Mouse (Mus musculus): ENCODE results near the gene Fiz1.

Gene Fiz1

DNA sequence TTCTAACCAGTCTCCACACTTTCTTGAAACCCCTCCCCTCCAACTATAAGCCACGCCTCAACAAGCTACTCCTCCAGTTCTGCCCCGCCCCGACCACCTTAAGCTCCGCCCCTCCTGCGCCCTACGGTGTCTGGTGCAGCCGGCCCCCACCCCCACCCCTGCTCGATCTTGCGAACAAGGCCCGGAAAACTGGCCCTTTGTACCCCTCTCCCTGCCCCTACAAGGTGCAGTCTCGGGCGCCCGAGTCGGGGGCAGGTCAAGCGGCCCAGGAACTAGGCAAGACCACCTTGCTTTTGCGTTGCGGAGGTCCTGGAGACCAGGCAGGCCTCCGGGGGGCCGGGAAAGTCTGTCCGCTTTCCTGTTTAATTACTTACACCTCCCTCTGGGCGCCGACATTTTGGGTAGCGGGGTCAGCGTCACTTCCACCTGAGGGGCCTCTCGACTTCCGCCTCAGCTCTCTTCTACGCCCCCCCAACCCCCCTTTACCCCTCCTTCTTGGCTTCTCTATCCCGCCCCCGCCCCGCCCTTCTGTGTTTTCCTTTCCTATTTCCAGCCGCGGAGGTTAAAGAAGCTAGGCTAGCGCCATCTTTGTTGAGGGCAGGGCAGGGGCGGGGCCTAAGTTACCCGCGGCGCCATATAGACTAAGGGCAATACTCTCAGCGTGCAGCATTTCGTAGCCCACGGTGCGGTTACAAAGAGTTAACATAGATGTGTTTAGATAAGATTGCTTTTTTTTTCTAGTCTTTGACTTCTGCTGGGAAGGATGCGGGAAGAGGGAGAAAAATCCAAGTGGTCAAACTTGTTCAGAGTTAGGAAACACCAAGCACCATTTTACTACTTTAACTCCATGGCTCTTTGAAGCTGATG is at the start of gene Fiz1, which contains the start of gene Zfp524:
Gene Fiz1, minus strand, starts transcription at position 447 of the 867 bp plus-strand sequence.
Gene Zfp524, plus strand, starts transcription at position 165 of the 867 bp plus-strand sequence.
- peak; percentile 95 to 97 for DNase-seq (ENCODE audit: low spot score in 2 of 2)

- no peak for DNase-seq (ENCODE audit: low spot score in 2 of 2)
Measured at GRCm38 (mm10) chr7:5062360-5063001, 48.0 kb upstream of the Fiz1 start.

DNA sequence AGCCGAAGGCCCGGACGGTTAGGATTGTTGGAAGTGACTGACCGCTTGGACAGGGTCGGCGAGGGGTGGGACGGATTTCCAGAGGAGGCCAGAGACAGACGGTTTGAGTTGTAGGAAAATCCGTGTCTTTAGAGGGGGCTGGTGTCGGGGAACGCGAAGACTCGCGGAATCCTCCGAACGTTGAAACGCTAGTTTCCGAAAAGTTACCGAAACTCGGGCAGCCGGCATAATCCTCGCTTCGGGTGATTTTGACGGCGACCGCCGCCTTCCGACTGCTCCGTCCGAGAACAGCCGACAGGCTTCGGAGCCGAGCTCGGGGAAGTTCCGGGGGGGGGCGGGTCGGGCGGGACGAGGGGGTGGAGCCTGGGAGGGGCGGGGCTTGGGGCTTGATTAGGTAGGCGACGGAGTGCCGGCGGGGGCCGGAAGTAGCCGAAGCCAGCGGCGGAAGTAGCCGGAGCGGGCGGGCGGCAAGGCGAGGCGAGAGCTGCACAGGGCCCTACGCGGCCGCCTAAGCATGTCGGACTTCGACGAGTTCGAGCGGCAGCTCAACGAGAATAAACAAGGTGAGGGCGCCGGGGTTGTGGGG is 47.4 kb upstream of the Fiz1 start, which contains the start of gene U2af2:
Gene U2af2, plus strand, starts transcription at position 370 of the 586 bp plus-strand sequence.
- peak; percentile 90 to 93 for DNase-seq (ENCODE audit: low spot score in 2 of 2)

DNA sequence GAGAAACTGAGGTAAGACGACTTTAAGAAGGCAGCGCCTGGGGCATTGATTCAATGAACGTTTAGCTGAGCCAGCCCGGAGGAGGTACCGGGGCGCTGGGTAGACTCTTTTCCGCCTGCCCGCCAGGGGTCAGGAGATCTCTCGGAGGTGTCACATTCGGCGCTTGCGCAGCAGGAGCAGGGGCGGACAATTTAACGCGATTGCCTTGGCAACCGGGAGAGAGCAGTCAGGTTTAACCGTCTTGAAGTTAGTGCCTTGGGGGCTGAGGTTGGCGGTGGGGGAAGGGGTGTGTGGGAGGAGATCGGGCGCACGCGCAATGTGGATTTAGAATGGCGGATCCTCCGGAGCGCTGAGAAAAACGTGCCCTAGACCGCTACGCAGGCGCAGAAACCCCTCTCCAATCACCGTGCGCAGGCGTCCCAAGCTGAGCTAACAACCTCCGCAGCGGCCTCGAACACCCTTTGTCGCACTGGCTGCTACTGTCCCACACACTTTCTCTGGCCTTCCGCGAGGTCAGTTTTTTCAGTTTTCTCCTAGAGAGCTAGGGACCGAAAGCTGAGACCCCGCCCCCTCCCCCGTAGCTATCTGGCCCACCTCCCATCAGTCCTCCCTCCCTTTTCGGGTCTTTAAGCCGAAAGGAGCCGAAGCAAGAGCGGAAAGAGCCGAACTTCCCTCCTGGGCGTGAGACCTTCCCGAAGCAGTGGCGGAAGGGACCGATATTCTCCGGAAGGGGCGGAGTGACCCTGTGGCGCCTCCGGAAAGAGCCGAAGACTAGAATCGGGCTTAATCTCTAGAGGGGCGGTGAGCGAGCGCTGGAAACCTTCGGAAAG is 46.7 kb upstream of the Fiz1 start:
- DNase-seq (ENCODE audit: low spot score in 2 of 2): peak; percentile 92 to 93

- DNase-seq (ENCODE audit: low spot score in 2 of 2): peak; percentile 57 to 71
Measured at GRCm38 (mm10) chr7:5060239-5060731, 45.8 kb upstream of the Fiz1 start.

DNA sequence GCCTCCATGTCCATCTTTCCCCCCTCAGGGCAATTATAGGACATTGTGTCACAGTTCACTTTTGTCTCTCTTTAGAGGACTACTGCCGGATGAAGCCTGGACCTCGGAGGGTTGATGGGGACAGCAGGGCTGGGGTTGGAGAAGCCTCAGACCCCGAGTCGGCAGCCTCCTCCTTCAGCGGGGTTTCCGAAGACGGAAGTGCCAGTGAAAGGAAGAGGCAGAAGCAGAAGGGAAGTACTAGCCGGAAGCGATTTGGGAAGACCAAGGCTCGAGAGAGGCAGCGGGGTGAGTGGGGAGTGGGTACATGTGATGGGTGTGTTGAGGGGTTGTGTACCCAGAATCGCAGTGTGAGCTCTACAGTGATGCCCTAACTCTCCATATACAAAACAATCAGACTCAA is 44.9 kb upstream of the Fiz1 start:
- DNase-seq (ENCODE audit: low spot score in 2 of 2): no peak

GRCm38 (mm10) chr7:5058631-5059030 is 44.1 kb upstream of the Fiz1 start:
- no peak for DNase-seq (ENCODE audit: low spot score in 2 of 2)

DNA sequence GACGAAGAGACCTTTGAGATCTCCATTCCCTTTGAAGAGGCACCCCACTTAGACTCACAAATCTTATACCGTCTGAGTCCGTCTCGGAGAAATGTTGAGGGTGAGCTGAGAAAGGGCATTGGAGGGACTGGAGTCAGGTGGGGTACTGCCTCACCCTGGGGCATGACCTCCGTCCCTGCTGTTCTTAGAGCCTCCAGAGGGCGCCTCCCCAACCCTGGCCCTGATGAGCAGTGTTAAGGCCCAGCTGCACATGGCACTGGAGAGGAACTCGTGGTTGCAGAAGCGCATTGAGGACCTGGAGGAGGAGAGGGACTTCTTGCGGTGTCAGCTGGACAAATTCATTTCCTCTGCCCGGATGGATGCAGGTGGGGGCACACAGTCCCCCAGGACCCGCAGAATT is 43.3 kb upstream of the Fiz1 start:
- no peak for DNase-seq (ENCODE audit: low spot score in 2 of 2)

DNA sequence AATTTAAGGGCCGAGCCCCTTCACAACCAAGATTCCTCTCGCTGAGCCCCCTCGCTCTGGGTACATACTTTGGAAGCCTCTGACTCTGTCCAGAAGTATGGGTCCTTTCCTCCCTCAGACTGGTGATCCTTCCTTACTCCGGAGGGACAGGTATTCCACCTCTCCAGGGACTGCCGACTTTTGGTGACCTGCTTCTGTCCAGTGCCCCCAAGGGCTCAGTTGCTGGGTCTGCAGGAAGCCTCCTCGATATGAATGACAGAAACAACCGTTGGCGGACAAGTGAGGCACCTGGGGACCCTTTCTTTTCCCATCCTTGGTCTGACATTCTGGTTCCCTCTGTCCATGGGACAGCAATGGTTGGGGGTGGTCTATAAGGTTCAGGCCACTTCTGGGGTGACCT is 42.9 kb upstream of the Fiz1 start:
- DNase-seq (ENCODE audit: low spot score in 2 of 2): no peak

DNA sequence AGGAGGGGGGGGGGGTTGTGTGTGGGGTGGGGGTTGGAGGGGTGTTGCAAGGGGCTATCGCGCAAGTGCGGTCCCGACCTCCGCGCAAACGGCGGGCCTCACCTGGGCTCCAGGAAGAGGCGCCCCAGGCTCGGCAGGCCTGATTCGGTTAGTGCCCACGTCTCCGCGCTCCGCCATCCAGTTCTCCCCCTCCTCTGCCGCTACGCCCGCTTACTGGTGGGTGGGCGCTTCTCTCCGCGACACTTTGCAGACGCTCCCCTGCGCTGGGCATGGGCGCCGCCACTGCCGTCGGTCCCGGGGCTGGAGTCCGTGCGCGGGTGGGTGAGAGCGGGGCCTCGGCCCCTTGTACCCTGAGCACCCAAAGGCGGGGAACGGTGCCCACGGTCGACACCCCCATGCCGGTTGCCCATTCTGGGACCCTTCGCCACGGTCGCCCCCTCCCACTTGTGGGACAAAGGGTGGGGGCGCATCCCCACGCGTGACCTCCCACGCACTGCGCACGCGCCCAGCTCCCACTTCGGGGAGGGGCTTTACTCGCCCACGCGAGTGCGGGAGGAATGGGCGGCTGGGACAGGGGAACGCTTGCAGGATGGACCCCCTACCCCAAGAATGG is 42.3 kb upstream of the Fiz1 start:
- no peak for DNase-seq (ENCODE audit: low spot score in 2 of 2)

DNA sequence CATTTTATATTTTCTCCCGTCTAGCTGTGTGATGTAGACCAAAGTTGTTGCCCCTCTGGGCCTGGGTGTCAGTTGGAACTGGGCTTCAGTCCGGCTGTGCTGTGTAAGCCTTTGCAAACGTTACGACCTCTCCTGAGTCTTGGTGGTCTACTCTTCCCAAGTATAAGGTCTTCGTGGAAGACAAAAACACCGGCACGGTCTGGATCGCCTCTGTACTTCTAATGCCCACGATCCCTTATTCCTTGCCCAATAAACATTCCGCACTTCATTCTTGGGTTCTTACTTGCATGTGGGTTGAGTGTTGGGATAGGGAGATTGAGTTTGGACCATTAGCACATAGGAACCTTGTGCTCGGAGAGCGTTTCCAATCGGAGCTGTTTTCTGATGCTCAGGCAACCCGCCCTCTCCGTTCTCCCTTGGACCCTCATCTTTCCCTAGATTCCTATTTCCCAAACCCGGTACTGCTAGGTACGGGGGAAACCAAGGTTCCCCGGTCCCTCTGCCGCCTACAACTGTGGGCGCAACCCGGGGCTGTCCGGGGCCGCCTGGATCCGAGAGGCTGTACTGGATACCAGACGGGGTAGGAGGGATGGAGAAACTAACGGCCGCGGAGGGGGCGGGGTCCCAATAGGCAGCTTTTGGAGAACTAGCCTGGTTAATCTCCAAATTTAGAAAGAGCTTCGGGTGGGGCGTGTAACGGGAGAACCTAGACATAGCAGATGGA is 39.1 kb upstream of the Fiz1 start:
- DNase-seq (ENCODE audit: low spot score in 2 of 2): no peak

GRCm38 (mm10) chr7:5052931-5053343 is 38.4 kb upstream of the Fiz1 start:
- DNase-seq (ENCODE audit: low spot score in 2 of 2): no peak

DNA sequence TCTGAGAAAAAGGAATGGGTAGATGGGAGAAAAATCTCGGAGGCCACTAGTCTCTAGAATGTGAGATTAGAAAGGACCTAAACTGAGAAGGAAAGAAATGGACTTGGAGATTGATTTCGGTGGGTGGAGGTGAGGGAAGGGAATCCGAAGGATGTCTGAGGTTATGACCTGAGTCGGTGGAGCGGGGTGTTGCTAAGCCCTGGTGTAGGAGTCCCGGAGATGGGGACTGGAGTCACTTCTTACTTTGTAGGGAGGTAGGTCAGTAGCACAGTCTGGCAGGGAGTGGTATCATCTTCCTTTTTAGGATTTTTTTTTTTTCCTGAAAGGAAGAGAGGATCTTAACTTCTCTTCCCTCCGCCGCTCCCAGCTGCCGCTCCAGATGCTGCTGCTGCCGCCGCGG is 37.9 kb upstream of the Fiz1 start:
- DNase-seq (ENCODE audit: low spot score in 2 of 2): no peak

GRCm38 (mm10) chr7:5051193-5052192 is 37.0 kb upstream of the Fiz1 start, which contains the start of gene Zfp580:
TSS of gene Zfp580 (plus strand) at chr7:5051538.
- peak in 1 of 2 experiments; percentile 56 for DNase-seq (ENCODE audit: low spot score in 2 of 2)

DNA sequence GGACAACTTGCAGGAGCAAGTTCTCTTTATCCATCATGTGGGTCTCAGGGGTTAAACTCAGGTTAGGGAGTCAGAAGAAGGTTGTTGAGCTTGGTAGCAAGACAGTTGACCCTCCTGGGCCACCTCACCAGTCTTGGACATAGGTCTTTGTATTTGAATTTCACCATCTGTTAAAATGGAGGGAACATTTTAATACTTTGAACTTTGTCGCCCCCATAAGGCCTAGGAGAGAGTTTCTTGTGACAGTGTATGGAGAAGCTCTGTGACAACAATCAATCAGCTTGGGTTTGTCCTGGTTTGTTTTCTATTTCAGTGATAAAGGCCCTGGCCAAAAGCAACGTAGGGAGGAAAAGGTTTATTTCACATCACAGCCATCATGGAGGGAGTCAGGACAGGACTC is 32.8 kb upstream of the Fiz1 start:
- DNase-seq (ENCODE audit: low spot score in 2 of 2): no peak

DNA sequence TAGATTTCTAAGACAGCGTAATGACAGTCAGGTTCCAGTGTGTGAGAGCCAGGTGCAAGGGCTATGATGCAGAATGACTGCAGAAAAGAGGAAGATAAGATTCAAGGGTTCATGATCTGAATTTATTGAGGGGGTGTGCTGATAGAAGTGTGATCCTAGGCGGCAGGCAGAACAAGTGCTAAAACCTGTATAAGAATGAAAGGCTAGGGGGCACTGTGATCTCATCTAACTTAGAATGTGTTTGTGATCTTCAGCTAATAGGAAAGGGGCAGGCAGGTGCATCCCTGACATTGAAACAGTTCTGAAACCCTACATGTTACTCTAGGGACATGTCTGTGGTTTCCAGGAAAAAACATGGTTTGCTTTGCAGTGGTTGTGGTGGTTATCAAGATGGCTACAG is 31.6 kb upstream of the Fiz1 start:
- DNase-seq (ENCODE audit: low spot score in 2 of 2): no peak

GRCm38 (mm10) chr7:5044981-5045380 is 30.5 kb upstream of the Fiz1 start:
- no peak for DNase-seq (ENCODE audit: low spot score in 2 of 2)

DNA sequence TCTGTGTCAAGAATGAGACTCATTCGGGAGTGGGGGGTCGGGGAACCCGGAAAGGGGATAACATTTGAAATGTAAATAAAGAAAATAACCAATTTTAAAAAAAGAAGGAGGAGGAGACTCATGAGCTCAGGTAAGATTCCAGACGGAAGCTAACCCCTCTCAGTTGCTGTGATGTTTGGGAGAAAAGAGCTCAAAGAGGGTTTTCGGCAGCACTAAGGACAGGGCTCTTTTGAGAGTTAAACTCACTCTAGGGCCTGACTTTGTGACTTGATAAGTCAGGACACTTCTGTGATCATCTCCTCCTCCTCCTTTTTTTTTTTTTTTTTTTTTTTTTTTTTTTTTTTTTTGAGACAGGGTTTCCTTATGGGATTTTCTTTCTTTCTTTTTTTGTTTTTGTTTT is 24.4 kb upstream of the Fiz1 start:
- DNase-seq (ENCODE audit: low spot score in 2 of 2): no peak

- peak; percentile 88 to 91 for DNase-seq (ENCODE audit: low spot score in 2 of 2)
Measured at GRCm38 (mm10) chr7:5038109-5038732, 23.7 kb upstream of the Fiz1 start, which contains the start of gene Zfp784. TSS of gene Zfp784 (minus strand) at chr7:5038446.
